Mouse (Mus musculus): Measurements from ENCODE around the gene Psmd12.
"Not testable (repeated sequence)": the region's sequence is repeated elsewhere in the genome, so short reads cannot be mapped to it uniquely, and the experiment has no call there.

Psmd12 gene

GRCm38 (mm10) chr11:107459828-107460227, 19.5 kb upstream of the Psmd12 start:
- DNase-seq (ENCODE audit: extremely low read depth, low read depth, low spot score) = no peak

GRCm38 (mm10) chr11:107462478-107462877, 16.8 kb upstream of the Psmd12 start:
- DNase-seq (ENCODE audit: extremely low read depth, low read depth, low spot score) = no peak

GRCm38 (mm10) chr11:107463251-107463681, 16.0 kb upstream of the Psmd12 start:
- DNase-seq (ENCODE audit: extremely low read depth, low read depth, low spot score) = no peak

GRCm38 (mm10) chr11:107464141-107464540, 15.1 kb upstream of the Psmd12 start:
- no peak for DNase-seq (ENCODE audit: extremely low read depth, low read depth, low spot score)

GRCm38 (mm10) chr11:107465041-107465440, 14.2 kb upstream of the Psmd12 start:
- no peak for DNase-seq (ENCODE audit: extremely low read depth, low read depth, low spot score)

- no peak for DNase-seq (ENCODE audit: extremely low read depth, low read depth, low spot score)
Observed at GRCm38 (mm10) chr11:107465969-107466368, 13.3 kb upstream of the Psmd12 start.

- no peak for DNase-seq (ENCODE audit: extremely low read depth, low read depth, low spot score)
Observed at GRCm38 (mm10) chr11:107466611-107467391, 12.5 kb upstream of the Psmd12 start.

- no peak for DNase-seq (ENCODE audit: extremely low read depth, low read depth, low spot score)
Observed at GRCm38 (mm10) chr11:107468252-107469030, 10.8 kb upstream of the Psmd12 start.

GRCm38 (mm10) chr11:107469031-107469522, 10.2 kb upstream of the Psmd12 start:
- DNase-seq (ENCODE audit: extremely low read depth, low read depth, low spot score) = no peak

GRCm38 (mm10) chr11:107469523-107470371, 9.5 kb upstream of the Psmd12 start:
- DNase-seq (ENCODE audit: extremely low read depth, low read depth, low spot score) = no peak

GRCm38 (mm10) chr11:107470521-107471041, 8.7 kb upstream of the Psmd12 start, which contains the start of gene Pitpnc1:
Gene Pitpnc1, minus strand, starts transcription at chr11:107470699.
- DNase-seq (ENCODE audit: extremely low read depth, low read depth, low spot score) = no peak

GRCm38 (mm10) chr11:107471071-107471720, 8.1 kb upstream of the Psmd12 start:
- no peak for DNase-seq (ENCODE audit: extremely low read depth, low read depth, low spot score)

- DNase-seq (ENCODE audit: extremely low read depth, low read depth, low spot score) = no peak
Observed at GRCm38 (mm10) chr11:107472304-107472703, 7.0 kb upstream of the Psmd12 start.

GRCm38 (mm10) chr11:107473137-107473820, 6.0 kb upstream of the Psmd12 start:
- no peak for DNase-seq (ENCODE audit: extremely low read depth, low read depth, low spot score)

GRCm38 (mm10) chr11:107479862-107480203, 549 bp downstream of the Psmd12 start:
- DNase-seq (ENCODE audit: extremely low read depth, low read depth, low spot score) = no peak

GRCm38 (mm10) chr11:107484341-107484740, 5.1 kb downstream of the Psmd12 start:
- no peak for DNase-seq (ENCODE audit: extremely low read depth, low read depth, low spot score)

GRCm38 (mm10) chr11:107502801-107503200, 23.5 kb downstream of the Psmd12 start:
- DNase-seq (ENCODE audit: extremely low read depth, low read depth, low spot score) = no peak

GRCm38 (mm10) chr11:107504364-107504763, 25.1 kb downstream of the Psmd12 start:
- not testable (repeated sequence) for DNase-seq (ENCODE audit: extremely low read depth, low read depth, low spot score)

GRCm38 (mm10) chr11:107506260-107506659, 27.0 kb downstream of the Psmd12 start:
- DNase-seq (ENCODE audit: extremely low read depth, low read depth, low spot score) = no peak

Data from fat pad, adult 2 months (tissue).